Mouse (Mus musculus) ES-Bruce4 (cell line): ENCODE measurements around the gene Myo1d.

Source experiments
- CTCF ChIP-seq: IDR thresholded peaks from one replicate; pipeline ENCODE4 v1.8.1; 2011; ENCODE audit warnings: low read depth, low read length
- EP300 ChIP-seq: IDR thresholded peaks from 2 replicates; pipeline ENCODE4 v1.6.1; 2011; ENCODE audit warnings: low read depth, low read length; ENCODE audit not compliant: insufficient read depth
- POLR2A ChIP-seq: IDR thresholded peaks from one replicate; pipeline ENCODE4 v1.8.1; 2011; ENCODE audit warnings: low read length; ENCODE audit not compliant: insufficient read depth

- TF ChIP-seq CTCF (no peak), POLR2A (no peak), EP300 (no peak)
Measured at GRCm38 (mm10) chr11:80602707-80603441, 177.0 kb downstream of the Myo1d start.
